Mouse (Mus musculus): ENCODE measurements around the gene Enpp6. TPM values are rescaled to one million over a fixed set of nuclear protein-coding genes. Genes with fewer than 3 reads are reported as not detected.

The Enpp6 gene
- total RNA-seq, 2 experiments from 2014 or later = 0.42 TPM; not detected in 1

DNA sequence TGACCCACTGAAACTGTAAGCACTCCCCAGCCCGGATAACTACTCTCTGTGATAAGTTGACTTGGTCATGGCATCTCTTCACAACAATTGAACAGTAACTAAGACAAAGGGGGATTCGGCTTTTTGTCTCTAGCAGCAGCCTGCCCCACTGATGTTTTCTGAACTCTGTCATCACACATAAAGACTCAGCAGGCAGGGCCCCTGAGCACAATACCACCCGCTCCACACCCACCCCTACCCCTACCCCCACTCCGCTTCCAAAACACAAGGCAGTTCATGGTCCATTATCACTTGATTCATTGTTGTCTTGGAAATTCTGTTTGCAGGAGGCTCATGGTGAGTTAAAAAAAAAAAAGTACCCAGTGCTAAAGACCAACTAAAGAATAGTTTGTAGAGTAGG lies 71.8 kb downstream of the Enpp6 start:
- ATAC-seq (replicated peaks; ENCODE audit: low FRiP score, poor library complexity, severe bottlenecking) = no peak

DNA sequence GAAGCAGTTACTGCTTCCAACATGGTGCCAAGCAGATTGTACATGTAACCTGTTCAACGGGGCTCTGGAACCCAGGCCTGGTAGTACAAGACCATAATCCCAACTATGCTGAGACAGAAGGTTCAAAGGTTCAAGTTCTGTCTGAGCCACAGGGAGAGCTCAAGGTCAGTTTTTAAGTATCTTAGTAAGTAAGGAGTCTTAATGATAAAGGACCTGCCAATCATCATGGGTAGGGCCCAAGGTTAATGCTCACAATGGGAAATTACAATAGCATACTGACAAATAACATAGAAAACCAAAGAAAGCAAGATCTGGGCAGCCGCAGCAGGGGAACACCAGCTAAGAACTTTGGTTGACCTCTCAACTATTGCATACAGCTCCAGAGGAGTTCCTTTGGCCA lies 72.3 kb downstream of the Enpp6 start:
- no peak for ATAC-seq (replicated peaks; ENCODE audit: low FRiP score, poor library complexity, severe bottlenecking)

DNA sequence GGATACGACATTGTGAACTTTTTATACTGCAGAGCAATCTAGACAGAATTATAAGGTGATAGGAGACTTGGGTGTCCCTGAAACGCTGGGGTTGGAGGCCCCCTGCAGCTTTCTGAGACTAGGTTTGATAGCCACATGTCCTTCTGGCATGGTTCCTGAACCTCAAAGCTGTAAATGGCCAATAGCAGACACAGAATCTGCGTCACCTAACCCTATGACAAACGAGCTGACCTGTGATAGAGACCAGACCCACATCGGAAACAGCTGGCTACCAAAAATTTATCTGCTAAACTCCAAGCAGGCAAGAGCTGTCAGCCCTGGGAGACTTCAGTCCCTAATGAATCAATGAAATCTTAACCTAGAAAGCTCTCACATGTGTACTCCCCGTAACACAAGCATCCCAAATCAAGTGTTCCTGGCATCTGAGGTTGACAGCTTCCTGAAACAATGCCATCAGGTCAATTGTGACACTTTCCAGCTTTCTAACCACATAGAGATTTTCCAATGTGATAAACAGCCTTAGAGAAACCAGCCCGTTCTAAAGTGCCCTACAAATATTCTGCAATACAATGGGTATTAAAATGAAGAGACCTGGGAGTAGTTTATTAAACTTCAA lies 74.5 kb downstream of the Enpp6 start:
- no peak for ATAC-seq (replicated peaks; ENCODE audit: low FRiP score, poor library complexity, severe bottlenecking)

DNA sequence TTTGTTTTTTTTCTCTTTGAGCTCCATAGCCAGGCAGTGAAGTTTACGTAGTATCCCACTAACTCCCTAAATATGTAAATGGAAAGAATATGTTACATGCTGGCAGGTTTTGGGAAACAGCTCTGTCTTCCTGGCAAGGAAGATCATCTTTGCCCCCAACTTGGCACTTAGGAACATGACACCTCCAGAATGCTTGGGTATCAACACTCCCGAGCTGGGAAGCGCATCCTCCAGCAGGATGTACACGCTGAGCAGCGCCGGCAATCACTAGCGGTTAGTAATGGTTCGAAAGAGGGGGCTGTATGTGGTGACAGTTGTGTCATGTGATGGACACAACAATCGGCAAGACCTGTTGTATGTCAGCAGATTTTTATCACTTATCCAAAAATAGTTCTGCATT lies 80.4 kb downstream of the Enpp6 start:
- no peak for ATAC-seq (replicated peaks; ENCODE audit: low FRiP score, poor library complexity, severe bottlenecking)

DNA sequence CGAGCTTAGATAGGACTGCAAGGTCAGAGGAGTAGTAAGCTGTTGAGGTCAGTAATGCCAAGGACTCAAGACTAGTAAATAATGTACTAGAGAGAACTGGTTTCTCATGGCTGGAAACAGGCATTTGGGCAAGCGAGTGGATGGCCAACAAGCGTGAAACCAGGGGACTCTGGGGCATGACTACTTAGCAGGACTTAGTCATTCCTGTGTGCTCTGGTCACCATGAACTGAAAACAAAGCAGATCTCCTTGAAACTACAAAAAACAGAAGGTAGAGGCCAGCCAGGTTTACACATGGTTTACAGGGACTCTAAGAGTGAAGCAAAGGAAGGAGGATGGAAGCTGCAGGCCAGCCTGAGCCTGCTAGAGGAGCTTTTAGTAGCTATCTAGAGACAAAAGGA lies 82.9 kb downstream of the Enpp6 start:
- no peak for ATAC-seq (replicated peaks; ENCODE audit: low FRiP score, poor library complexity, severe bottlenecking)

DNA sequence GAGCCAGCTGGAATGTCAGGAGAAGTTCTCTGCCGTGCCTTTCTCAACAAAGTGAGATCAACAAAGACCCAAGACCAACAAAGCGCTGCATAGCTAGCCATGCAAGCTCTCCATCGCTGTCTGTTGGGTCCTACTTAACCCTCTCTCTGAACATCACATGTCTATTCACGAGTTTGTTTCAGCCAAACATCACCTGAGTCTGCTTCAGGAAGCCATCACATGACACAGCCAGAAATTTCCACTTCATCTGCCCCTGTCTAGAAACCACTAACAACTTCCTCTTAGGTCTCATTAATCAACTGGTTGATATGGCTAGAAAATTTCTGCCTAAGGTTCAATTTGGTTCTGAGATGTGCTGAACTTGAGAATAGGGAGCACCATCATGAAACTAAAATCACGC lies 85.3 kb downstream of the Enpp6 start:
- no peak for ATAC-seq (replicated peaks; ENCODE audit: low FRiP score, poor library complexity, severe bottlenecking)

DNA sequence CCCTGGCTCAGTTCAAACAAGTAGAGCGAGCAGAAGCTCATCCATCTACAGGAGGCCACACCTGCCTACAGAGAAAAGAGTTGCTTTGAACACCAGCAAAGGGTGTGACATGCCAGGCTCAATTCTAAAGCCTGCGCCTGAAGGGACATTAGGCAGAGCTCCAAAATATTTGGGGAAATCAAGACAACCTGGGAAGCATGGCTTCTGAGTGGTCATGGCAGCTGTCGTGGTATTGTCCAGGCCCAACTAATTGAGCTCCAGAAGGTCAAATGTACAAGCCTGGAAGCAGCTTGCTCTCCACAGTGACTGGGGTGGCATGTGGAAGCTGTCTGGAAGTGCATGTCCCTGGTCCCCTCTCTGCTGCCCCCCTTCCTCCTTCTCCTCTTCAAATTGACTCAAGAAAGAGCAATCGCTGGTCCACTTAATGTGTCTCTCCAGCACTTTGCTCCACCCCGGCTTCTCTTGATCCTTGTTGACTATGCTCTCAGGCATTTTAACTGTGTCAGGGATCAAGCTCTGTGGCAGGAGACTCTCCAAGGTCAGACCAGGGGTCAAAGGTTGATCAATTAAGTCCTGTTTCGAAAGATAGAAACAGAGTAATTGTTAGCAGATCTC lies 89.4 kb downstream of the Enpp6 start:
- no peak for ATAC-seq (replicated peaks; ENCODE audit: low FRiP score, poor library complexity, severe bottlenecking)

DNA sequence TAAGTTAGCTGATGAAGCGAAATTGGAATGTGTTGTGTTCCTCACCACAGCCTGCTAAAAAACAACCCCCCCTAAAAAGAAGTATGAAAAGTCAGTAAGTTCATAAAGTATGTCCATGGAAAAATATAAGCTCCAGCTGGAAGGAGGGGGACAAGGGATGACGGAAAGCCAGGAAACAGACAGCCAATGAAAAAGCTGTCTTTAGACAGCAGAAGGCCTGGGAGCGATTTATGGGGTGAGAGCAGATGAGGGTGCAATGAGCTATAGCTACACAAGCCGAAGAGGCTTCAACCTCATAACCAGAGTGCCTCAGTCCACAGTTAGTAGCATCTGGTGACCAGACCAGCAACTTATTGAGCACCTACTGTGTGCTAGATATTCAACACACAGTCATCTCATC lies 93.3 kb downstream of the Enpp6 start:
- ATAC-seq (replicated peaks; ENCODE audit: low FRiP score, poor library complexity, severe bottlenecking) = no peak

DNA sequence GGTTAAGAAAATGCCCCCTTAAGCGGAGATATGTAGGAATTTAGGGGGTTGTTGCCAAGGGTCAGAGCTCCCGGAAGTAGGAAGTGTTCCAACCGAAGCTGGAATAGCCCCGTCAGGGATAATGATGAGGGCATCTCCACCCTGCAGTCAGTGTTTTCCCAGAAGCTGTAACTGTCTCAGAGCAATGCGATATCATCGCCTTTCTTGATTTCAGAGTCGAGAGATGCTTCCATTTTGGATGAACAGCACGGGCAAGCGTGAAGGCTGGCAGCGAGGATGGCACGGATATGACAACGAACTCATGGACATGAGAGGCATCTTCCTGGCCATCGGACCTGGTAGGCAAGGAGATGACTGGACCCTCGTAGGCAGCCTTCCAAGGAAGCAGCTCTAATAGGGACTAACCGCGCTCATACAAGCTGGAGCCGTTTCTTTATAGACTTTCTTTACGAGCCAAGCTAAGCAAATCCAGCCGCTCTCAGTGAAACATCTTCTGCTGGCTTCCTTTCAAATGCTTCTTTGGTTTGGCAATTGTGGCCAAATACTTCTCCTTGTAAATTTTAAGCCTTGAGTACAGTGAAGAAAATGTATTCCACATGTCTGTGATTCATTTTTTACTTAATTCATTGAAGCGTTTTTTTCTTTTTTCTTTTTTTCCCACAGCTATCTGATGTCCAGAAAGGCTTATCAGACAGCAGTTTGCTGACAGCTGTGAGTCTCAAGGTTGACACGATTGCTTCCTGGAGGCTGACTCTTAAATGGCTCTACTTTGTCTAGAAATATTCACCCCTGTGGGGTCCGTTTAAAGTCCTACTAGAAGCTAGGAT lies 95.7 kb downstream of the Enpp6 start:
- no peak for ATAC-seq (replicated peaks; ENCODE audit: low FRiP score, poor library complexity, severe bottlenecking)

DNA sequence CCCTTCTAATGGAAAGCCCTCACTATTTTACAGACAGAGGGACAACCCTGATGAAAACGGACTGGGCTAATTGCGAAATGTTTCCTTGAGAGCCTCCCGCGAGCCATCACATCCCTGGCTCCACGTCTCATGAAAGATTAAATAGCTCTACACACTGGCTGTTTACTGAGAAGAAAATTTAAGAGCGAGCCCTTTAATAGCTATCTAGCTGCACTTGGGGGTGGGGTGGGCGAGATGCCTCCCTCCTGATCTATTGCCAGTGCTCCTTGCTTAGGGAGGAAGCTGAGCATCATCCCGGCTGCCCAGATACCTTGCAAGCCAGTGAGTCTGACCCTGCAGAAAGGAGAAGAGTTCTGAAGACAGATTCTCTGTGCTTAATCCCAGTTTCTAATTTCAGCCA lies 103.3 kb downstream of the Enpp6 start:
- ATAC-seq (replicated peaks; ENCODE audit: low FRiP score, poor library complexity, severe bottlenecking) = no peak

DNA sequence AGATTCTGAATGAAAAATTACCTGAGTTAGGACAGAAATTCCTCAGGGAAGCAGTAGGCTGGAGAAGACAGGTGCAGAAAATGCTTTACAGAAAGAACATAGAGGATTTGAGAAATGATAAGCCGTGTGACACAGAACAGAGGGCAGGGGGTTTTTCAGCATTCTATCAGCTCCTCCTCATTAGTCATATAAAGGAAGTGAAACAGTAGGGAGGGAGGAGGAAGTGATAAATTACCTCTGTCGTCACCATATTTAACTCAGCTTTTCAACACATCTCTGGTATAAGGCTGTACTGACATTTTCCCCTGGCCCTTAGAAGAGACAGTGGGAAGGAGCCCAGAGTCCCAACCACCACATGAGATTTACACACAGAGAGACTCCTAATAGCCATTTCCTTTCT lies 118.9 kb downstream of the Enpp6 start:
- ATAC-seq (replicated peaks; ENCODE audit: low FRiP score, poor library complexity, severe bottlenecking) = no peak

DNA sequence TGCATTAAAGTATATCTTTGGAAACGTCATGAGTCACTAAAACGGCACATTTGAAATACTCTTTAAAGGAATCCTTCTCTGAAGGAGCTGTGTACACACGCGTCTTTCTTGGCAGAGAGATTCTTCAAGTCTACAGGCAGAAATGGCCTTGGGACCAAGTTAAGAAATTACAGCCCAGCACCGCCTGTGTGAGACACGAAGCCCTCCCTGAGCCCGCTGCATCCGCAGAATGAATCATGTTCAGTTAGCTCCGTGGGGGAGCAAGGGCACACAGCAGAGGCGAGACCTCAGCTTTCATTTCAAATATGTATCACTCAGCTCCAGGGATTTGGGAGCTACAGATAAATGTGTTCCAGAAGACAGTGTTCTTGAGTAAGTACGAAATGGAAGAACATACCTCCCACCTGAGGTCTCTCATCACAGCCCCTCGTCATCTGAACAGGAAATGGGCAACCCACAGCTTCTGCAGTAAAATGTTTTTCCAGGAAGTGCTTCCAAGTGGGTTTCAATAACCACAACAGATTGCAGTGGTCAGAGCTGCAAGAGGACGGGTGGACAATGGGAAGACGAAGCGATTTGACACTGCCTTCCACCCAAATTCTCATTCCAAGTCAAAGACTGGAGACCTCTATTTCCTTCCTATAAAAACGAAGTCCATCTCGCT lies 127.6 kb downstream of the Enpp6 start:
- ATAC-seq (replicated peaks; ENCODE audit: low FRiP score, poor library complexity, severe bottlenecking) = no peak

DNA sequence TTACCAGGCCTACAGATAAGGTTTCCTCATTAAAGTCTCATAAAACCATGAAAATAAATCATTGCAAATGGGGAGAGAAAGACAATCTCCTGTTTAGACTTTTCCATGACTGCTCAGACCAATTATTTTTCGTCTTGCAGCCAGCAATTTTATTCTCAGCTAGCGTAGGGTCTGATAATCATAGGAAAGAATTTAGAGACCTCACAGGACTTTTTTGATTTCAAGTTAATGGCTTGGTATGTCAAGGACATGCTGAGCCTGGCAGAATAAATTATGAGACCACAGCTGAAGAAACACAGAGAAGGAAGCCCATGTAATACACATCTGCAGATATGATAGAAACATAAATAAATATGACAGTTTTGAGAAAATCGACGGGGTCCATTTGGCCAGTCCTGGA lies 130.6 kb downstream of the Enpp6 start:
- ATAC-seq (replicated peaks; ENCODE audit: low FRiP score, poor library complexity, severe bottlenecking) = no peak

DNA sequence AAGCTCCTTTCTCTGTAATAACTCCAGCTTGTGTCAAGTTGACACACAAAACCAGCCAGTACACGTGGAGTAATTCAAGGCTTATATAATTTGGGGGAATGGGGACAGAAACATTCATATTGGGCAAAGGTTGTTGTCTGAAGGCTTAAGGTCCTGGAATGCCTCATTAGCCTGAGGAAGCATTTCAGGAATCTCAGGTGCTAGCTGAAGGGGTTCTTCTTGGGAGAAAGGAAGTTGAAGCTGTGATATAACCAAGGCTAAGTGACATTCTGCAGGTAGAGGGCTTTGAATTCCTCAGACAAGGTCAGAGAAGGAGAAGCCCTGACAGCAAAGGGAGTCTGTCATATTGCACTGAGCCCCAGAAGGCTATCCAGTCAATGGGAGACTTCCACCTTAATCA lies 133.2 kb downstream of the Enpp6 start:
- no peak for ATAC-seq (replicated peaks; ENCODE audit: low FRiP score, poor library complexity, severe bottlenecking)

DNA sequence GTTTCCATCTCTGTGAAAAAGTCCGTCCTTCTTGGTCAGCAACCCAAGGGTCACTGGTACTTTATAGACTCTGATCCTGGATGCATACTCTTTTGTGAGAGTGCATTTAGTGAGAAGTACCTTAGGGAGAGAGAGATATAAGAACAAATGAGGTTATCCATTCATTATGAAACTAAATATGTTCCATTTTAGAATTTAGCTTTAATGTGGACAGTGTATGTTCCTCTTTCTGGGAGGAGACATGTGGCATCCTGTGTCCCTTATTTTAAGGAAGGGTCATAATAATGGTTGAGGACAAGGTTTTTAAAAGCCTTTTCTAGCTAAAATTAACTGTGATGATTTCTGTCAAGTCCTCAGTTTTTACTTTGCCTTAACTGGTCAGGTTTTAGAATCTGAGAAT lies 142.2 kb downstream of the Enpp6 start:
- ATAC-seq (replicated peaks; ENCODE audit: low FRiP score, poor library complexity, severe bottlenecking) = no peak

DNA sequence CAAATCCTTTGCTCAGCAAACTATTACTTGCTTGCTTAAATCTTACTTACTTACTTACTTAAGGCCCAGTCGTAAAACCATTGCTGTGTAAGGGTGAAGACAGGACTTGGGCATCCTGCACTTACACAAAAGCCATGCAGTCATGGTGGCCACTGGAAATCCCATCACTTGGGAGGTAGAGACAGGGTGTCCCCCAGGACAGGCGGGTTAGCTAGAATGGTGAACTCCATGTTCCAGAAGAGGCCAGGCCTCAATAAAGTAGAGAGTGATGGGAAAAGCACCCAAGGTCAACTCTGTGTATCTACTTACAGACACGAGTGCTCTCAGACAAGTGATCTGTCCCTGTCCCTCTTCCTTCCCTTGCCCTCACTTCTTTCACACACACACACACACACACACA lies 146.7 kb downstream of the Enpp6 start:
- no peak for ATAC-seq (replicated peaks; ENCODE audit: low FRiP score, poor library complexity, severe bottlenecking)

DNA sequence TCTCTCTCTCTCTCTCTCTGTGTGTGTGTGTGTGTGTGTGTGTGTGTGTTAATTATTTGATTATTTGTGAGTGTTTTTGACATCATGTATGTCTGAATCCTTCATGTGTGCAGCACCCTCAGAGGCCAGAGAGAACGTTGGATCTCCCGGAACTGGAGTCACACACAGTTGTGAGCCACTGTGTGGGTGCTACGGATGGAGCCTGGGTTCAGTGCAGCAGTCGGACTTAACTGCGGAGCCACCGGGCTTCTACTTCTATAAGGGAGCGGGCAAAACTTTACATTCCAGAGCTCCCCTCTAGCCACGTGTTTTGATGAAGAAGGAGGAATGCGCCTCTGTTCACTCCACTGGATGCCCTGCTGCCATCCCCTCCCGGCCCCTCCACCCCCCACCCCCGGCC lies 148.0 kb downstream of the Enpp6 start:
- ATAC-seq (replicated peaks; ENCODE audit: low FRiP score, poor library complexity, severe bottlenecking) = no peak

DNA sequence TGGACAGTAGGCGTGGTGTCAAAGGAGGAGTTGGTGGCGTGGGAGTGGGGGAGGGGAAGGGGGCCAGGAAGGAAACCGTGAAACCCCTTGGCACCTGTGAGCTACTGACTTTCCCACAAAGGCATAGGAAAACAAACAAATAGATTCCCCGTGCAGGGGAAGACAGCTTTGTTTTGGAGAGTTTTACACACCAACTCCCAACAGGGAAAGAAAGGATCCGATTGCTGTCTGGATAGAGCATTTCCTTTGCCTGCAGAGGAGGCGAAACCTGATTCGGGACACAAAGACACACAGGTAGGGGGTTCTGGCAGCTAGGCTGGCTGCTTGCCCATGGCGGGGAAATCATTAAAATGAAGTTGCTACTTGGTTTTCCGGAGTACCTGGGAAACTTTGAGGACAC lies 148.9 kb downstream of the Enpp6 start:
- ATAC-seq (replicated peaks; ENCODE audit: low FRiP score, poor library complexity, severe bottlenecking) = no peak

DNA sequence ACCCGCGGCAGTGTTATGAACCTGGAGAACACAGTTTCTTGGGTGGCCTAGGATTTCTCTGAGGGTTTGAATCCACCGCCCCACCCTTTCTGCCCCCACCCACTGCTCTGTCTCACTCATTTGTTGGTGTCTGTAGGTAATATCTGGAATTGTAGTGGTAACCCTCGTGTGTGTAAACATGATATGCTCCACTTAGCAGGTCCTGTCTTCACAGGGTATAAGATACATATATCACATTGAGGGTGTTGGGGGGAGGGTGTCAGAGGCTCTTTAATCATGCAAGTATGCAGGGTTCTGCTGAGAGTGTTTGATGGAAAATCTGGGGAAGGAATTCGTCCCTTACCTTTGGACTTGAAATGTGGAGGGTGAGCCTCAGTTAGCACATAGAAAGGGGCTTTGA lies 149.4 kb downstream of the Enpp6 start:
- ATAC-seq (replicated peaks; ENCODE audit: low FRiP score, poor library complexity, severe bottlenecking) = no peak

DNA sequence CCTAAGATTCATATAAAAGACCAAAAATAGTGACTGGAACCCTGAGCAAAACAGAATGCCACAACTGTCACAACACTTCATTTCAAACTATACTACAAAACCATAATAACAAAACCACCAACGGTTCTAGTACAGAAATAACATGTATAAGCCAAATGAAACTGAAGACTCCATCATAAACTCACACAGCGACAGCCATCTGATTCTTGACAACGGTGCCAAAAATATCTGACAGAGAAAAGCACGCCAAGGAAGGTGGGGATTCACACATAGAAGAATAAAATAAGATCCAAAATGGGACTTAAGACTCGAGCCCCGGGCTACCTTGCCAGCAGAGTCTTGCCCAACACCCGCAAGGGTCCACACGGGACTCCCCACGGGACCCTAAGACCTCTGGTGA lies 158.6 kb downstream of the Enpp6 start:
- no peak for ATAC-seq (replicated peaks; ENCODE audit: low FRiP score, poor library complexity, severe bottlenecking)

Measured in erythroid progenitor cell, adult 5-6 weeks (primary cell).